Mouse (Mus musculus) spleen, adult 12 weeks (tissue): ENCODE results near the gene Epop.

Source experiments
- DNase-seq: peaks from one replicate; pipeline ENCODE4 v3.0.0; 2022; ENCODE audit warnings: low spot score

Epop gene

GRCm38 (mm10) chr11:97590227-97590960, 39.1 kb downstream of the Epop start:
- no peak for DNase-seq

GRCm38 (mm10) chr11:97589216-97589615, 40.3 kb downstream of the Epop start:
- no peak for DNase-seq

- no peak for DNase-seq
These were observed 43.6 kb downstream of the Epop start for GRCm38 (mm10) chr11:97585932-97586331.

- no peak for DNase-seq
These were observed 45.0 kb downstream of the Epop start for GRCm38 (mm10) chr11:97584476-97584875.

- DNase-seq = no peak
These were observed 50.2 kb downstream of the Epop start for GRCm38 (mm10) chr11:97579088-97579857.

- DNase-seq = no peak
These were observed 51.2 kb downstream of the Epop start for GRCm38 (mm10) chr11:97578286-97578685.
